Mouse (Mus musculus) bone marrow macrophage, adult 2 months (primary cell): ENCODE data around the gene E330014E10Rik. TPM values are rescaled to one million over a fixed set of nuclear protein-coding genes. Genes with fewer than 3 reads are reported as not detected.
"Not testable (repeated sequence)": the region's sequence is repeated elsewhere in the genome, so short reads cannot be mapped to it uniquely, and the experiment has no call there.

ENCODE experiments used
- H3K27ac ChIP-seq: 2 replicates; pipeline ENCODE4 v1.5.1; 2012; ENCODE audit warnings: low read depth, low read length; ENCODE audit not compliant: insufficient read depth
- H3K4me1 ChIP-seq: 2 replicates; pipeline ENCODE4 v1.6.1; 2012; ENCODE audit warnings: low read length; ENCODE audit not compliant: control insufficient read depth, insufficient read depth
- H3K4me3 ChIP-seq: 2 replicates; pipeline ENCODE4 v1.5.1; 2012; ENCODE audit warnings: mild to moderate bottlenecking, low read length, moderate library complexity; ENCODE audit not compliant: insufficient read depth
- CTCF ChIP-seq: IDR thresholded peaks from 2 replicates; pipeline ENCODE4 v1.5.1; 2012; ENCODE audit warnings: low read depth, mild to moderate bottlenecking, low read length, moderate library complexity
- POLR2A ChIP-seq: IDR thresholded peaks from 2 replicates; pipeline ENCODE4 v1.6.1; 2012; ENCODE audit warnings: mild to moderate bottlenecking, low read depth, low read length, borderline replicate concordance
- polyA plus RNA-seq: library from polyadenylated mRNA; stranded (reverse); fragments of >200 nt; gene quantifications from 2 replicates; pipeline ENCODE4 v1.2.4, GENCODE M21; 2012; ENCODE audit not compliant: missing spikeins, insufficient read depth, insufficient read length

Gene E330014E10Rik
- polyA plus RNA-seq = not detected in 2 replicates

- H3K4me1 ChIP-seq, H3K27ac ChIP-seq, H3K4me3 ChIP-seq: not testable (repeated sequence)
Observed at GRCm38 (mm10) chr5:95775690-95776089, at the start of gene E330014E10Rik. Gene E330014E10Rik, plus strand, starts transcription at chr5:95775990.

DNA sequence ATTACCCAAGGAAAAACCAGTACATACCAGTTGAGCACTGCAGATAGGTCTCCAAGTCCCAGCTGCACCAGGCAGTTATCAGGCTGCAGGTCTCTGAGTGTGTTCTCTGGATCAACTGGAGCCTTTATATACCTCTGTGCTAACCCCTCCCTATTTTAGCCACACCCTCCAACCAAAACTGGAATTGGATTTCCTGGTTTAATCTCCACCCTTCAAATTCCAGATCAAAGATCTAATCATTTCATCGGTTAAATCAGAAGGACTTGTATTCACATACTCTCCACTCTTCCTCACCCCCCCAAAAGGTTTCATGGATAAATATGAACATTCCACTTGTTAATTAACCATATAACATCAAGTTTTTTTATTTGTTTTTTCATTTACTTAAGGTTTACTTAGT, 39.7 kb upstream of the E330014E10Rik start, which contains the start of gene Gm7978:
Gene Gm7978 (minus strand): TSS at position 101 of the 400 bp plus-strand sequence.
- not testable (repeated sequence) for H3K4me3 ChIP-seq, H3K27ac ChIP-seq

DNA sequence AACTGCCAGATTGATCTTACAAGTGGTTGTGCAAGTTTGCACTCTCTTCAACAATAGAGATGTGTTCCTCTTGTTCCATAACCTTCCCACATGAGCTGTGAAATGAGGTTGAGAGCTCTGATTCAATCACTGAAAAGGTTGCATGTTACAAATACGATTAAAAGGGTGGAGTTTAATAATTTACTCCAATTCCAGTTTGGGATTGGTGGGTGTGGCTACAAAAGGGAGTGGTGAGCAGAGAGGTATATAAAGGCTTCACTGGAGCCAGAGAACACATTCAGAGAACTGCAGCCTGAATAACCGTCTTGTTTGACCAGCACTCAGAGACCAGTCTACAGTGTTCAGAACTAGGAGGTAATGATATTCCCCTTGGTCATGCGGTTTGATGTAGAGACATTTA, 34.1 kb upstream of the E330014E10Rik start, which contains the start of gene Gm7982:
Gene Gm7982 (plus strand): TSS at position 301 of the 400 bp plus-strand sequence.
- not testable (repeated sequence) for H3K27ac ChIP-seq, H3K4me3 ChIP-seq, H3K4me1 ChIP-seq

More for the DNA sequence above, 39.7 kb upstream of the E330014E10Rik start, which contains the start of gene Gm7978:
- H3K4me1 ChIP-seq = not testable (repeated sequence)

GRCm38 (mm10) chr5:95810841-95811240, 35.1 kb downstream of the E330014E10Rik start:
- not testable (repeated sequence) for H3K4me1 ChIP-seq, H3K4me3 ChIP-seq, H3K27ac ChIP-seq

DNA sequence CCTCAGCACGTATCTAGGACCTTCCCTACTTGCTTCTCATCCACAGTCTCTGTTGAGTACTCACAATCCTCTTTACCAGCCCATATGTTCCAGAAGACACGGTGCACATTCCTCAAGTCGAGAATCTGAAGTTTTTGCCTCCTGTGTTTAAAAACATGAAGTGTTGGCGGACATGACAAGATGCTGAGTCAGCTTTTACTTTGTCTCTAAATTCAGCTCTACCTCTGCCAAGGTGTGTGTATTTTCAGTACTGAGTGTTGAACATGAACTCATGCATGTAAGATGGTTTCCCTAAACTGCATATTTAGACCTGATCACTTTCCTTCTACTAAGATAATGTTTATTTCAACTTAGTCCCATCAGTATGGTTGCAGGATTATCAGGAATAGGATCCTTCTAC, 60.8 kb downstream of the E330014E10Rik start:
- no peak overlapping the region for H3K27ac ChIP-seq
- no peak for TF ChIP-seq CTCF
- TF ChIP-seq POLR2A = no peak
- no peak overlapping the region for H3K4me3 ChIP-seq
- no peaks in the 10 kb centered on the region for H3K4me1 ChIP-seq

DNA sequence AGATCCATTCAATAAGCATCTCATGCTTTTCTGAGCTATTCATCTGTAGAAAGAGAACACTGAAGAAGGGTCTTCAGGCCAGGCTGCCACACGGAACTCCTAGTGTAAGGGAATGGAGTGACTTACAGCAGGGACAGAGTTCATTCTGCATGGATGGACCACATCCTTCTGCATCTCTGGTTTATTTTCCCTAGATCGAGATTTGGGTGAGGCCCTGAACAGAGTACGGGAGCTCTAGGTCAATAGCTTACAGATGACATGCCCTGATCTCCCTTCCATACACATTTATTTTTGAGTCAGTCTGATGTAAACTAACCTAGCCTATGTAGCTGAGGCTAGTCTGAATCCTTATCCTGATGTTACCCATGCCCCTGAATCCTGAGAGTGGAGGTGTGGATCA, 78.2 kb downstream of the E330014E10Rik start:
- no peak overlapping the region for H3K4me3 ChIP-seq
- H3K27ac ChIP-seq = no peak overlapping the region
- H3K4me1 ChIP-seq = no peaks in the 10 kb centered on the region
- TF ChIP-seq POLR2A (no peak), CTCF (no peak)

Other genes starting within 250 kb of the E330014E10Rik start
- not detected in 2 replicates for gene Gm7971, start 181.1 kb upstream of the E330014E10Rik start, polyA plus RNA-seq
- gene Gm7978, start 39.8 kb upstream of the E330014E10Rik start, polyA plus RNA-seq = not detected in 2 replicates
- gene Gm7982, start 34.0 kb upstream of the E330014E10Rik start, polyA plus RNA-seq = not detected in 2 replicates
- not detected in 2 replicates for gene Cxcl13, start 181.0 kb downstream of the E330014E10Rik start, polyA plus RNA-seq